Mouse (Mus musculus) limb, embryonic 11.5 days (tissue): ENCODE results near the gene Gm28729. TPM values are rescaled to one million over a fixed set of nuclear protein-coding genes. Genes with fewer than 3 reads are reported as not detected.
"Not testable (repeated sequence)": the region's sequence is repeated elsewhere in the genome, so short reads cannot be mapped to it uniquely, and the experiment has no call there.

Experiments
- ATAC-seq: fragments of 200-750 bp; cut with Nextera tagmentation; 2 replicates; pipeline ENCODE4 v1.8.0; 2017; ENCODE audit warnings: low read depth; ENCODE audit not compliant: insufficient number of reproducible peaks, low FRiP score, low TSS enrichment
- DNase-seq: peaks from one replicate; pipeline ENCODE4 v3.0.0-alpha.2; 2015; ENCODE audit warnings: low spot score
- H3K27ac ChIP-seq: fragments of 300-500 bp; sonication (generic); replicated peaks from 2 replicates; pipeline ENCODE4 v1.5.1; 2014; ENCODE audit warnings: low read depth, mild to moderate bottlenecking, low read length
- H3K27me3 ChIP-seq: fragments of 300-500 bp; sonication (generic); 2 replicates; pipeline ENCODE4 v1.6.1; 2014; ENCODE audit warnings: mild to moderate bottlenecking, low read length, mixed read lengths; ENCODE audit not compliant: control insufficient read depth, insufficient read depth
- H3K36me3 ChIP-seq: fragments of 300-500 bp; sonication (generic); 2 replicates; pipeline ENCODE4 v1.6.1; 2014; ENCODE audit warnings: mild to moderate bottlenecking, low read length, moderate library complexity, mixed read lengths; ENCODE audit not compliant: control insufficient read depth, insufficient read depth
- H3K4me1 ChIP-seq: fragments of 300-500 bp; sonication (generic); 2 replicates; pipeline ENCODE4 v1.6.1; 2014; ENCODE audit warnings: low read length, mixed read lengths; ENCODE audit not compliant: control insufficient read depth, insufficient read depth
- H3K4me2 ChIP-seq: fragments of 300-500 bp; sonication (generic); 2 replicates; pipeline ENCODE4 v1.6.1; 2014; ENCODE audit warnings: low read depth, mild to moderate bottlenecking, moderate library complexity; ENCODE audit not compliant: severe bottlenecking
- H3K4me3 ChIP-seq: fragments of 300-500 bp; sonication (generic); 2 replicates; pipeline ENCODE4 v1.5.1; 2014; ENCODE audit warnings: low read depth, low read length
- H3K9ac ChIP-seq: fragments of 300-500 bp; sonication (generic); 2 replicates; pipeline ENCODE4 v1.6.1; 2014; ENCODE audit warnings: mild to moderate bottlenecking, low read length
- H3K9me3 ChIP-seq: fragments of 300-500 bp; sonication (generic); 2 replicates; pipeline ENCODE4 v1.6.1; 2016; ENCODE audit warnings: low read length; ENCODE audit not compliant: control insufficient read depth
- WGBS: fragments of 180-500 bp; shearing (Covaris S2); extraction: QIAGEN DNeasy Blood & Tissue Kit; methylation state at CpG from one replicate; pipeline ENCODE4 v1.1.7; 2014; 5-methylcytosine and 5-hydroxymethylcytosine counted together
- polyA plus RNA-seq: library from polyadenylated mRNA; unstranded; fragments of >200 nt; fragmentation: Nextera tagmentation; extraction: Ambion mirVana; gene quantifications from 2 replicates; pipeline ENCODE4 v1.2.1, GENCODE M21; 2014

The Gm28729 gene
- polyA plus RNA-seq, 1 experiment from 2014 or later: not detected

DNA sequence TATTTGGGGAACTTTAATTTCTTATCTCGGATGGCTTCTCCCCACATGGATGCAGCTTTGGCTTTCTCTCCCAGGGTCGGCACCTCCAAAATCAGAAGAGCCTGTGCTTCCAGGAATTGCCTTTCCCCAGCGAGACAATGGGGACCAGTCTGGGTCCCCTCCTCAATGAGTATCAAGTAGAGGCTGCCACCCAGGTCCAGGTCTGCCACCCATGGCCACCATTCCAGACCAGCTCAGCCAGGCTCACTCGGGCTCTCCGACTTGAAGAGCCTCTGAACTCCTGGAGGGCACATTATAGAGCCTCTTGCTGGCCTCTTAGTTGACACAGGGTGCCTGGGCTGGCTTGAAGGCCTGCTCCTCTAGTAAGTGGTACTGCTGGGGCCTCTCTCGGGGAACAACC, 8.4 kb upstream of the Gm28729 start:
- H3K9ac ChIP-seq: no peak overlapping the region
- H3K9me3 ChIP-seq: no peaks in the 10 kb centered on the region
- H3K27me3 ChIP-seq: no peaks in the 10 kb centered on the region
- 0 out of 2 replicates have a peak, but pooled peaks cover 3% of the 10 kb centered on the region for H3K4me1 ChIP-seq
- no peak overlapping the region for H3K4me2 ChIP-seq
- no peak overlapping the region for H3K27ac ChIP-seq
- DNase-seq (no peak), ATAC-seq (no peak)
- 84% methylated on average over 6 of the region's 6 CpGs for WGBS
- H3K36me3 ChIP-seq: no peaks in the 10 kb centered on the region
- no peak overlapping the region for H3K4me3 ChIP-seq

DNA sequence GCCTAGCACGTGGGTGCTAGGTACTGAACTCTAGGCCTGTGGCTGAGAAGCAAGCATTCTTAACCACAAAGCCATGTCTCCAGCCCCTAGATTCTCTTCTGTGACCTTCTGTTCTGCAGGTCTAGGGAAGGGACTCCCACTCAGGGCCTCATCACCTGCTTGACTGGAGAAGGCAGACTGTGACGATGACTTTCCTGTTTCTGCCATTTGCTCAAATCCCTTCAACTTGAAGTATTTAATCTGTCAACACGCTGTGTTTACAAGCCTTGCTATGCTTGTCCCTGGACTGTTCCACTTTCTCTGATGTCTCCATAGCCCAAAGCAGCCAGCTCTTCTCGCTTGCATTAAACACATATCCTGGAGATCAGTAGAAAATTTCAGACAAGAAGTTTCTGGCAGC, 7.5 kb upstream of the Gm28729 start:
- no peaks in the 10 kb centered on the region for H3K27me3 ChIP-seq
- H3K4me1 ChIP-seq: 0 out of 2 replicates have a peak, but pooled peaks cover 3% of the 10 kb centered on the region
- 66% methylated on average over 4 of the region's 4 CpGs for WGBS
- DNase-seq: no peak
- no peak overlapping the region for H3K9ac ChIP-seq
- no peak overlapping the region for H3K4me3 ChIP-seq
- no peak overlapping the region for H3K27ac ChIP-seq
- H3K4me2 ChIP-seq: no peak overlapping the region
- no peaks in the 10 kb centered on the region for H3K9me3 ChIP-seq
- no peak for ATAC-seq
- no peaks in the 10 kb centered on the region for H3K36me3 ChIP-seq

DNA sequence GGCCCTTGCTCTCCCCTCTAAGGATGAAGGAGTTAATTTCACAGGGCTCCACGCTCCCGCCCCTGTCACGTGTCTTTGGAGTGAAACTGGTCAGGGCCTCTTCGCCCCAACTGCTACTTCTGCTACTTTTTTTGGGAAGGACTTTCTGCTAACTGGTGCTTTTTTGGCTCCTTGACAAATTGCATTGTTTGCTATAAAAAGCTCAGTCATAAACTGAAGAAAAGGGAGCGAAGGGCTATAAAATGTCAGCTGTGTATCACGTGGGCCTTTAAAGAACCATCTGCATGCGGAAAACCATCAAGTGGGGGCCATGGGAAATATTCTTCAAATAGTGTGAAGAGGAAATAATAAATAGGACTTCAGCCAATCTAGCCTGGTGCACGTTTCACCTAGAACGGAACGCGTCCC, 5.6 kb upstream of the Gm28729 start:
- no peak overlapping the region for H3K4me2 ChIP-seq
- ATAC-seq (peak; percentile 12; the same call in 1 of the 2 replicates), DNase-seq (peak; percentile 41)
- no peaks in the 10 kb centered on the region for H3K27me3 ChIP-seq
- no peak overlapping the region for H3K27ac ChIP-seq
- WGBS: 43% methylated on average over 11 of the region's 11 CpGs
- no peak overlapping the region for H3K9ac ChIP-seq
- H3K4me3 ChIP-seq: no peak overlapping the region
- H3K36me3 ChIP-seq: no peaks in the 10 kb centered on the region
- H3K9me3 ChIP-seq: no peaks in the 10 kb centered on the region
- no peaks in the 10 kb centered on the region for H3K4me1 ChIP-seq

DNA sequence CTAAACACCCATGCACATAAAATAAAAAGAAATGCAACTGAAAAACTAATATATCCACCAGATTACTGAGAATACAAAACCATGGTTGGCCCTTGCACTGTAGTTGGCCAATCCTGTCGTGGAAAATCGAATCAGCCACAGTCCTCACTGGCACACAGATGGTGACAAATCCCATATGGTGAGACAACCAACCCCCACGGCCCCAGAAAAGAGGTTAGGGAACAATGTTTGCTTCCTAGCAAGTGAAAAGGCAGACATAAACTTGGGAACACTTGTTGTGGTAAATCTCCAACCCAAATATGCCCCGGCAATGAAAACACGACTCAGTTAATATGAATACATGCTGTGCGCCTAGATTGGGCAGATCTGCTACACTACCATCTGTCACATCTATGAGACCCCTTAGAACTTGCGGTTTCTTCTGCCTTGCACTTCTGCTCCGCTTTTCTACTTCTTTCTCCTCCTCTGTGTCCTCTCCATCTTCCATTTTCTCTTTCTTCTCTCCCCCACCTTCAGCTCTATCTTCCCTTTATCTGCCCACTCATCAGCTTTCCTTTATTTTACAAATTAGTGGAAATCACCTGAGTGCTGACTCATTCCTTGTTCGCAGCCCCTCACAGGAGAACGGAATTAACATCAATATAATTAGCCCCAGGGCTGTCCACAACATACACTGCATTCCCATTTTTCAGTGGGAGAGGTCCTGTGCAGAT, 5.1 kb upstream of the Gm28729 start:
- DNase-seq (no peak), ATAC-seq (no peak)
- Histone ChIP-seq H3K4me2 (no peak overlapping the region), H3K27ac (no peak overlapping the region), H3K9ac (no peak overlapping the region), H3K36me3 (no peaks in the 10 kb centered on the region), H3K4me3 (no peak overlapping the region), H3K27me3 (no peaks in the 10 kb centered on the region), H3K9me3 (no peaks in the 10 kb centered on the region), H3K4me1 (no peaks in the 10 kb centered on the region)
- 67% methylated on average over 10 of the region's 10 CpGs for whole genome bisulfite sequencing

DNA sequence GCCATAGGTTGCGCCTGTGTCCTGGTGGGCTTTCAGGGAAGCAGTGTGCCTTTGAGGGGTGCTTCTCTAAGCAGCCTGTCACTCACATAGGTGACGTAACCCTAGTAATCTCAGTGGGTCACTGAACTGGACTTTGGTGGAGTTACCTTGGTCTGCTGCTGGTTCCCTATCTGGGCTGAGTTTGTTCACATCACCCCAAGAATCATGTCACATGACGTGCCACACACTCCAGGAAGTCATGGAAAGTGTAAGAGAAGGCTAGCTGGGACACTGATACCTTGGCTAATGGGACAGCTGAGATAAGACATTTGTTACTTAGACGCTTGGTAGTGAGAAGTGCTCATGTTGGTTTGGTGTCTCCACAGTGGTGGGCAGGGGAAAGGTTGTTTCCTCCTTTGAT, 947 bp upstream of the Gm28729 start:
- Histone ChIP-seq H3K4me3 (no peak overlapping the region), H3K9me3 (no peaks in the 10 kb centered on the region; the same call in 1 of the 2 replicates), H3K27ac (no peak overlapping the region), H3K4me2 (no peak overlapping the region), H3K36me3 (no peaks in the 10 kb centered on the region), H3K4me1 (no peaks in the 10 kb centered on the region), H3K9ac (no peak overlapping the region), H3K27me3 (no peaks in the 10 kb centered on the region)
- DNase-seq (no peak), ATAC-seq (no peak)
- WGBS: 84% methylated on average over 4 of the region's 4 CpGs

DNA sequence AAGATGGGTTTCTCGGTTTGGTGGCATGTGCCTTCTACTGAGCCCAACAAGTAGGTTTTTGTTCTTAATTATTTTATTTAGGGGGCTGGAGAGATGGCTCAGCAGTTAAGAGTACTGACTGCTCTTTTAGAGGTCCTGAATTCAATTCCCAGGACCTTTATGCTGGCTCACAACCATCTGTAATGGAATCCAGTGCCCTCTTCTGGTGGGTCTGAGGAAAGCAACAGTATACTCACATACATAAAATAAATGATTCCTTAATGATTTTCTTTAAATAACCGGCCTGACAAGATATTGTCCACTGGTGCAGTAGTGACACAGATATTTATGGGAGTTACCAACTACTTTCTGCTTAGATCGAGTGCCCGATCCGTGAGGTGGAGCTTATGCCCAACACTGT, 1.9 kb downstream of the Gm28729 start:
- no peaks in the 10 kb centered on the region for H3K27me3 ChIP-seq
- no peaks in the 10 kb centered on the region; the same call in 1 of the 2 replicates for H3K9me3 ChIP-seq
- no peaks in the 10 kb centered on the region for H3K36me3 ChIP-seq
- ATAC-seq (no peak), DNase-seq (no peak)
- H3K4me3 ChIP-seq: no peak overlapping the region
- H3K9ac ChIP-seq: no peak overlapping the region
- 89% methylated on average over 5 of the region's 5 CpGs for WGBS
- no peak overlapping the region for H3K4me2 ChIP-seq
- H3K27ac ChIP-seq: no peak overlapping the region
- H3K4me1 ChIP-seq: no peaks in the 10 kb centered on the region

DNA sequence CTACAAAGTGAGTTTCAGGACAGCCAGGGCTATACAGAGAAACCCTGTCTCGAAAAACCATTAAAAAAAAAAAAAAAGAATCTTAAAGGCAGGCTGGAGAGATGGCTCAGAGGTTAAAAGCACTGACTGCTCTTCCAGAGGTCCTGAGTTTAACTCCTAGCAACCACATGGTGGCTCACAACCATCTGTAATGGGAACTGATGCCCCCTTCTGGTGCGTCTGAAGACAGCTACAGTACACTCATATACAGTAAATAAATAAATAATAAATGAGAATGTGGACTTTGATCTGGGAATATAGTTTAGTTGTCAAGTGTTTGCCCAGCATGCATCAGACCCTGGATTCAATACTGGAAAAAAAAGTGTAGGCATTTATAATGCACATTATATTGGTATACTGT, 3.5 kb downstream of the Gm28729 start:
- not testable (repeated sequence) for ATAC-seq, H3K9me3 ChIP-seq, H3K9ac ChIP-seq, DNase-seq, H3K36me3 ChIP-seq, H3K4me2 ChIP-seq, H3K4me3 ChIP-seq, H3K4me1 ChIP-seq, H3K27ac ChIP-seq, H3K27me3 ChIP-seq
- WGBS: 75% methylated on average over 2 of the region's 2 CpGs

DNA sequence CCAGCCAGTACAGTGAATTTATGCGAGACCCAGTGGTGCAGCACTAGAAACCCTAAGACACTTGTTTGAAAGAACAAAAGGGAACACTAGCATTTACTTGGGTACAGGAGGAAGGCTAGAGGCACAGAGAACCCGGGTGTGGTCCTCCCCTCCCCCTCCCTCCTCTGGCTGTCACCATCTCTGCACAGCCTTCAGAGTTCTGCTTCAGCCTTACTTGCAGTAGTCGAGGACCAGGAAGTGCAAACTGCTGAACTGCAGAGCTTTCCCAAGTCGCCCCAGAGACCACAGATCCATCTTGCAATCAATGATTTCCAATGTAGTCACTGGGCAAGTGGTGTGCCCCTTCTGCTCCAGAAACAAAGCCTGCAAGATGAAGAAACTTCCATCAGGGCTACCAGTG, 7.6 kb downstream of the Gm28729 start:
- no peak overlapping the region for H3K4me3 ChIP-seq

DNA sequence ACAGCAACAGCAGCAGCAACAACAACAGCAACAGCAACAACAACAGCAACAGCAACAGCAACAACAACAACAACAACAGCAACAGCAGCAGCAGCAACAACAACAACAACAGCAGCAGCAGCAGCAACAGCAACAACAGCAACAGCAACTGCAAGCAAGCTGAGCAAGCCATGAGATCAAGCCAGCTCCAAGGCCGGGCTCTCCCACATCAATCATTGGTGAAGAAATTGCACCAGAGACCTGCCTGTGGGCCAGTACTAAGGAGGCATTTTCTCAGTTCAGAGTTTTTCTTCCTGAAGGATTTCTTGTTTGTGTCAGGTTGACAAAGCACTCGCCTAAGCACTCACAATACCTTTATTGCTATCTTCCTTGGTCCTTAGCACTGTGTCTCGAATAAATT, 8.3 kb downstream of the Gm28729 start:
- 64% methylated on average over 3 of the region's 3 CpGs for WGBS
- DNase-seq (no peak), ATAC-seq (no peak)
- Histone ChIP-seq H3K4me2 (no peak overlapping the region), H3K27ac (no peak overlapping the region), H3K4me1 (0 out of 2 replicates have a peak, but pooled peaks cover 2% of the 10 kb centered on the region), H3K4me3 (no peak overlapping the region), H3K36me3 (no peaks in the 10 kb centered on the region), H3K9me3 (no peaks in the 10 kb centered on the region), H3K27me3 (no peaks in the 10 kb centered on the region), H3K9ac (no peak overlapping the region)

More for the DNA sequence above, 7.6 kb downstream of the Gm28729 start:
- Histone ChIP-seq H3K27me3 (no peaks in the 10 kb centered on the region), H3K4me1 (0 out of 2 replicates have a peak, but pooled peaks cover 2% of the 10 kb centered on the region), H3K9ac (no peak overlapping the region), H3K4me2 (no peak overlapping the region), H3K36me3 (no peaks in the 10 kb centered on the region), H3K27ac (no peak overlapping the region), H3K9me3 (no peaks in the 10 kb centered on the region)
- ATAC-seq (no peak), DNase-seq (no peak)
- WGBS: 40% methylated on average over 4 of the region's 4 CpGs
